Mouse (Mus musculus) lung, postnatal 10 days (tissue): ENCODE measurements around the gene Gapdh.
"Not testable (repeated sequence)": the region's sequence is repeated elsewhere in the genome, so short reads cannot be mapped to it uniquely, and the experiment has no call there.

Experiments used
- DNase-seq: peaks from one replicate; pipeline ENCODE4 v3.0.0; 2021

Gene Gapdh

GRCm38 (mm10) chr6:125166861-125167650 lies 789 bp upstream of the Gapdh start:
- DNase-seq, result no peak

GRCm38 (mm10) chr6:125165328-125165891 lies 857 bp downstream of the Gapdh start:
- peak; percentile 98 for DNase-seq

GRCm38 (mm10) chr6:125164672-125165327 lies 1.5 kb downstream of the Gapdh start:
- DNase-seq, result peak; percentile 64

- no peak for DNase-seq
These were observed 2.2 kb downstream of the Gapdh start for GRCm38 (mm10) chr6:125163801-125164657.

- DNase-seq, result not testable (repeated sequence)
These were observed 3.5 kb downstream of the Gapdh start for GRCm38 (mm10) chr6:125162615-125163305.

- peak; percentile 88 for DNase-seq
These were observed 4.3 kb downstream of the Gapdh start for GRCm38 (mm10) chr6:125161971-125162370.

GRCm38 (mm10) chr6:125160854-125161760 lies 5.2 kb downstream of the Gapdh start:
- peak; percentile 91 for DNase-seq

- peak; percentile 31 for DNase-seq
These were observed 5.8 kb downstream of the Gapdh start for GRCm38 (mm10) chr6:125160558-125160853.

GRCm38 (mm10) chr6:125159773-125160557 lies 6.3 kb downstream of the Gapdh start:
- no peak for DNase-seq

- no peak for DNase-seq
These were observed 7.2 kb downstream of the Gapdh start for GRCm38 (mm10) chr6:125158944-125159492.

GRCm38 (mm10) chr6:125156903-125157614 lies 9.2 kb downstream of the Gapdh start:
- peak; percentile 37 for DNase-seq

GRCm38 (mm10) chr6:125156491-125156890 lies 9.8 kb downstream of the Gapdh start:
- no peak for DNase-seq

- DNase-seq, result no peak
These were observed 11.0 kb downstream of the Gapdh start for GRCm38 (mm10) chr6:125155262-125155661.

GRCm38 (mm10) chr6:125154550-125154949 lies 11.7 kb downstream of the Gapdh start:
- DNase-seq, result no peak

GRCm38 (mm10) chr6:125153682-125154081 lies 12.6 kb downstream of the Gapdh start:
- no peak for DNase-seq

GRCm38 (mm10) chr6:125153018-125153389 lies 13.3 kb downstream of the Gapdh start:
- DNase-seq, result no peak

- peak; percentile 48 for DNase-seq
These were observed 13.9 kb downstream of the Gapdh start for GRCm38 (mm10) chr6:125152212-125153017.

- no peak for DNase-seq
These were observed 16.7 kb downstream of the Gapdh start for GRCm38 (mm10) chr6:125149569-125149950.
